Mouse (Mus musculus) heart, adult 2 months (tissue): ENCODE measurements around the gene Wnt3a.
A peak's percentile ranks its signal among the peaks of the same experiment; 100 is the strongest.

Experiments used
- CTCF ChIP-seq: fragments of 200-600 bp; IDR thresholded peaks from 2 replicates; pipeline ENCODE4 v1.8.1; 2022; ENCODE audit warnings: antibody characterized with exemption, mild to moderate bottlenecking, moderate library complexity
- POLR2A ChIP-seq: fragments of 200-500 bp; IDR thresholded peaks from 2 replicates; pipeline ENCODE4 v1.6.1; 2011; ENCODE audit warnings: mild to moderate bottlenecking, low read depth, low read length, control low read depth; ENCODE audit not compliant: insufficient read depth

- TF ChIP-seq CTCF (peak; percentile 76), POLR2A (no peak)
Measured at GRCm38 (mm10) chr11:59297941-59298340, 7.4 kb upstream of the Wnt3a start.
